Mouse (Mus musculus): ENCODE data around the gene Zfp978. TPM values are rescaled to one million over a fixed set of nuclear protein-coding genes. Genes with fewer than 3 reads are reported as not detected.
"Not testable (repeated sequence)": the region's sequence is repeated elsewhere in the genome, so short reads cannot be mapped to it uniquely, and the experiment has no call there.

Zfp978 gene
- polyA plus RNA-seq, 1 experiment = not detected

DNA sequence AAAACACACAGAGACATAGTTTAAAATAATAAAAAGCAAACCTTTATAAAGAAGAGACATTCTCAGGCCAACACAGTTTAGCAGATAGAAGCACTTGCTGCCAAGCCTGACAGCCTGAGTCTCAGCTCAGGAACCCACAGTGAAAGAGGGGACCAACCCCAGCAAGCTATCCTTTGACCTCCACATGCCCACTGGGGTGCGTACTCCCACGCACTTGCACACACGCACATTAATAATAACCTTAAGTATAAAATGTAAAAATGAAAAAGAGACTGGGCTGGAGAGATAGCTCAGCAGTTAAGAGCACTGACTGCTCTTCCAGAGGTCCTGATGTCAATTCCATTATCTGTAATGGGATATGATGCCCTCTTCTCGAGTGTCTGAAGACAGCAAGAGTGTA lies 13.8 kb upstream of the Zfp978 start:
- not testable (repeated sequence) for H3K27ac ChIP-seq (ENCODE audit: insufficient read depth, low read length); H3K4me1 ChIP-seq (ENCODE audit: control insufficient read depth, insufficient read depth, low read length); H3K4me3 ChIP-seq (ENCODE audit: insufficient read depth, low read length)

DNA sequence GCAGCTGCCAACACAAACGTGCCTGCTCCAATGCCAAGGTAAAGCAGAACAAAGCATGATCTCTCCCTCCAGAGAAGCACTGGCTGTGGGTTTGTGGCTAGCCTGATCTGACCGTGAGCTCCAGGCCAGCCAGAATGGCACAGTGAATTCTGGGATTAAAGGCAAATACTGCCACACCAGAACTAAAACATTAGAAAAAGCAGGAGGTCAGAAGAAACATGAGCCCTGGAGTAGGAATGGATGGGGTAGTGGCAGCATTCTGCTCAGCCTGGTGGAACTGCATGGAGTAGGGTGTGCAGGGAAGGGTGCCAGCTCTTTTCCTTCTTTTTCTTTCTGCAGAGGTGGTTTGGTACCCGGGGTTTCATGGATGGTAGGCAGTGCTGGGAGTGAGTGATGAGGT lies 13.2 kb upstream of the Zfp978 start:
- not testable (repeated sequence) for H3K27ac ChIP-seq (ENCODE audit: insufficient read depth, low read length); H3K4me1 ChIP-seq (ENCODE audit: control insufficient read depth, insufficient read depth, low read length); H3K4me3 ChIP-seq (ENCODE audit: insufficient read depth, low read length)

DNA sequence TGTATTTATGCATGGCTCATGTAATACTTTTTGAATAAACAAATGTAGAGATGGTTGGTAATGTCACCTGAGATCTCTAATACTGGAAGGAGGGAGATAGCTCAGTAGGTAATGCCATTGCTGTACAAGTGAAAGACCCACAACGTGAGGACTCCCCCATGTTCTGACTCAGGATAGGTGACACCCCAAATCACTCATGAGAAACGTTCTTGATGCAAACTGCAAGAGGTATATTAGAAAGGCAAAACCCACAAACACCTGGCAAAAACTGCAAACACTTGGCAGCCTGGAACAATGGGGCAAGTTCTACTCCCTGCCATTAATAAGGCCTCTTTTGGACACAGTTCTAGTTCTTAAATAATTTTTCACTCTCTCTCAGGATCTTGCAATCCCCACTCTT lies 12.7 kb upstream of the Zfp978 start:
- not testable (repeated sequence) for H3K4me3 ChIP-seq (ENCODE audit: insufficient read depth, low read length); H3K27ac ChIP-seq (ENCODE audit: insufficient read depth, low read length); H3K4me1 ChIP-seq (ENCODE audit: control insufficient read depth, insufficient read depth, low read length)

- H3K27ac ChIP-seq (ENCODE audit: insufficient read depth, low read length); H3K4me1 ChIP-seq (ENCODE audit: control insufficient read depth, insufficient read depth, low read length): not testable (repeated sequence)
These were observed 12.0 kb upstream of the Zfp978 start for GRCm38 (mm10) chr4:147348906-147349686.

DNA sequence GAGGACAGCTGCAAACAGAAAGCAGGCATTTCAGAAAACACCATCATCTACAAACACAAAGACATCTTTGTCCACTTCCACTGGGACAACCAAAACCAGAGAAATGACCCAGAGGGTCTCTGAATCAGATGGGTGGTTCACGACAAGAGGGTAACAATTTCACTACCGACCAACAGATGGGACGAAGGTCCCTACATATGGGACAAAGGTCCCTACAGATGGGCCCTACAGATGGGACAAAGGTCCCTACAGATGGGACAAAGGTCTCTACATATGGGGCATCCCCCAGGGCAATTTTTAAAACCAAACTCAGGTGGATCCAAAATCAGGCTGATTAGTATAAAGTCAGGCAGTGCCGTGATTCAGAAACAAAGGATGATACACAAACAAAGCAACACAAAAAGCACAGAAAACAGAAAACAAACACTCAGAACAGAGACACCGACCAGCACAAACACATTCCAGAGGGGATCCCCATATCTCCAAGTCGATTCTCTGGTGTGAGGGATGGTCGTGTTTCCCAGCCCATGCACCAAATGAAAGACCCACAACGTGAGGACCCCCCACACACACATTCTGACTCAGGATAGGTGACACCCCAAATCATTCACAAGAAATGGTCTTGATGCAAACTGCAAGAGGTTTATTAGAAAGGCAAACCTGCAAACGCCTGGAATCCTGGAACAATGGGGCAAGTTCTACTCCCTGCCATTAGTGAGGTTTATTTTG lies 11.3 kb upstream of the Zfp978 start:
- not testable (repeated sequence) for H3K4me3 ChIP-seq (ENCODE audit: insufficient read depth, low read length); H3K4me1 ChIP-seq (ENCODE audit: control insufficient read depth, insufficient read depth, low read length); H3K27ac ChIP-seq (ENCODE audit: insufficient read depth, low read length)

More at GRCm38 (mm10) chr4:147348906-147349686, 12.0 kb upstream of the Zfp978 start:
- H3K4me3 ChIP-seq (ENCODE audit: insufficient read depth, low read length) = not testable (repeated sequence)

- H3K4me3 ChIP-seq (ENCODE audit: insufficient read depth, low read length); H3K4me1 ChIP-seq (ENCODE audit: control insufficient read depth, insufficient read depth, low read length): not testable (repeated sequence)
These were observed 10.6 kb upstream of the Zfp978 start for GRCm38 (mm10) chr4:147350541-147350940.

DNA sequence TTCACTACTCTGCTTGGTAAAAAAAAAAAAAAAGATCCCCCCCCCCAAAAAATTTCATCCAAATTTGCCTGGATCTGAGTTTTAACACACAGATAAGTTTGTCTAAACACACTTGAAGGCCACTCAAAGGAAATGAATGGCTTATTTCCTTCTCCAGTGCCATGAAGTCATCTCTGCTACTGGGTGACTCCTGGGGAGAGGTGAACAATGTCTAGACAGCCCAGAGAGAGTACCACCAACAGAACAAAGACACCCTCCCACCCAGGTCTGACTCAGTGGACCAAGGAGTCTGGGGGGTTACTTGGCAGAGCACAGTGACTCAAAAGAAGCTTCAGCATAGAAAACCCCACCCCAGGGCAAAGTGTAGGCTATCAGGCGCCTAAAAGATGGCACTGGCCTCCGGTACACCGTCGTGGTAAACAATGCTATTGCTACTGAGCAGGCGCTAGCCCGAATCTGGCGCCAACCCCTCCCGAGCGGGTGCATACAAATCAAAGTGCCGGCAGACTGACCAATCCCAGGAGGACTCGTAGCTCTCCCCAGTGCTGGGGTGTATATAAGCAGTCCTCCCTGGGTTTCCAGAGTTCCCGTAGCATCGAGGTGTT lies 9.6 kb upstream of the Zfp978 start:
- H3K4me1 ChIP-seq (ENCODE audit: control insufficient read depth, insufficient read depth, low read length); H3K27ac ChIP-seq (ENCODE audit: insufficient read depth, low read length); H3K4me3 ChIP-seq (ENCODE audit: insufficient read depth, low read length): not testable (repeated sequence)

More at GRCm38 (mm10) chr4:147350541-147350940, 10.6 kb upstream of the Zfp978 start:
- not testable (repeated sequence) for H3K27ac ChIP-seq (ENCODE audit: insufficient read depth, low read length)

GRCm38 (mm10) chr4:147353626-147354025 lies 7.5 kb upstream of the Zfp978 start:
- H3K4me3 ChIP-seq (ENCODE audit: insufficient read depth, low read length); H3K27ac ChIP-seq (ENCODE audit: insufficient read depth, low read length); H3K4me1 ChIP-seq (ENCODE audit: control insufficient read depth, insufficient read depth, low read length): not testable (repeated sequence)

GRCm38 (mm10) chr4:147356042-147356441 lies 5.1 kb upstream of the Zfp978 start:
- H3K4me1 ChIP-seq (ENCODE audit: control insufficient read depth, insufficient read depth, low read length); H3K27ac ChIP-seq (ENCODE audit: insufficient read depth, low read length); H3K4me3 ChIP-seq (ENCODE audit: insufficient read depth, low read length): not testable (repeated sequence)

- H3K27ac ChIP-seq (ENCODE audit: insufficient read depth, low read length); H3K4me1 ChIP-seq (ENCODE audit: control insufficient read depth, insufficient read depth, low read length); H3K4me3 ChIP-seq (ENCODE audit: insufficient read depth, low read length): not testable (repeated sequence)
These were observed 3.9 kb upstream of the Zfp978 start for GRCm38 (mm10) chr4:147357195-147357594.

- H3K4me3 ChIP-seq (ENCODE audit: insufficient read depth, low read length); H3K27ac ChIP-seq (ENCODE audit: insufficient read depth, low read length); H3K4me1 ChIP-seq (ENCODE audit: control insufficient read depth, insufficient read depth, low read length): not testable (repeated sequence)
These were observed 769 bp downstream of the Zfp978 start for GRCm38 (mm10) chr4:147361872-147362271.

GRCm38 (mm10) chr4:147369564-147369963 lies 8.5 kb downstream of the Zfp978 start:
- H3K4me3 ChIP-seq (ENCODE audit: insufficient read depth, low read length); H3K27ac ChIP-seq (ENCODE audit: insufficient read depth, low read length); H3K4me1 ChIP-seq (ENCODE audit: control insufficient read depth, insufficient read depth, low read length): not testable (repeated sequence)

DNA sequence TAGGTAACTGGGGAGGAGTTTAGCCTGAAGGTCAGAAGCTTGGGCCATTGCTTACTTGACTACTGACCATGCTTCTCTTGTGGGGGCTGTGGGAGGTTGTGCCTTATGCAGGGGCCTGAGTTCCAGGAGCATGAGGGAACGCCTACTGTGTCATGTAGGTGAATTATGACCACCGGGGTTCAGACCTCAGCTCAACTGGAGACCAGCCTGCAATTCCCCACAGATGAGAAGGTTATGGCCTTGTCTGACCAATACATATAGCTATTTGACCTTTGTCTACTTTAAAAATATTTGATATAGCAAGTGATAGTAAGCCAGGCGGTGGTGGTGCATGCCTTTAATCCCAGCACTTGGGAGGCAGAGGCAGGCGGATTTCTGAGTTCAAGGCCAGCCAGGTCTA lies 22.1 kb downstream of the Zfp978 start:
- H3K27ac ChIP-seq (ENCODE audit: insufficient read depth, low read length); H3K4me3 ChIP-seq (ENCODE audit: insufficient read depth, low read length); H3K4me1 ChIP-seq (ENCODE audit: control insufficient read depth, insufficient read depth, low read length): not testable (repeated sequence)

DNA sequence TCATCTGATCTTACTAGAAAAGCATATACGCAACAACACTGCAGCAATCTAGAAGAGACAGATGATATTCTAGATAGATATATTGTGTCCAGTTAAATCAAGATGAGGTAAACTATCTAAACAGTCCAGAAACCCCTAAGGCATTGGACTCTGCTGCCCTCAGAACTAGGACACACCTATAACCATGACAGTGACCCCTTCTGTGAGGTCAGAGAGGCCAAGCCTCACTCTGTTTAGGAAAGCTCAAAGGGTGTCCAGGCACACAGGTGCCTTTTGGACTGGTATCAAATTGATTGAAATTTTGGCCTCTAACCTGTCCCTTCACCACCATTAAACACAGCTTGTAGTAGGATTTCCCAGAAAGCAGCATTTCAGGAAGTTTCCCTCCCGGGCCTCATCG lies 36.1 kb downstream of the Zfp978 start:
- H3K27ac ChIP-seq (ENCODE audit: insufficient read depth, low read length); H3K4me1 ChIP-seq (ENCODE audit: control insufficient read depth, insufficient read depth, low read length); H3K4me3 ChIP-seq (ENCODE audit: insufficient read depth, low read length): not testable (repeated sequence)

DNA sequence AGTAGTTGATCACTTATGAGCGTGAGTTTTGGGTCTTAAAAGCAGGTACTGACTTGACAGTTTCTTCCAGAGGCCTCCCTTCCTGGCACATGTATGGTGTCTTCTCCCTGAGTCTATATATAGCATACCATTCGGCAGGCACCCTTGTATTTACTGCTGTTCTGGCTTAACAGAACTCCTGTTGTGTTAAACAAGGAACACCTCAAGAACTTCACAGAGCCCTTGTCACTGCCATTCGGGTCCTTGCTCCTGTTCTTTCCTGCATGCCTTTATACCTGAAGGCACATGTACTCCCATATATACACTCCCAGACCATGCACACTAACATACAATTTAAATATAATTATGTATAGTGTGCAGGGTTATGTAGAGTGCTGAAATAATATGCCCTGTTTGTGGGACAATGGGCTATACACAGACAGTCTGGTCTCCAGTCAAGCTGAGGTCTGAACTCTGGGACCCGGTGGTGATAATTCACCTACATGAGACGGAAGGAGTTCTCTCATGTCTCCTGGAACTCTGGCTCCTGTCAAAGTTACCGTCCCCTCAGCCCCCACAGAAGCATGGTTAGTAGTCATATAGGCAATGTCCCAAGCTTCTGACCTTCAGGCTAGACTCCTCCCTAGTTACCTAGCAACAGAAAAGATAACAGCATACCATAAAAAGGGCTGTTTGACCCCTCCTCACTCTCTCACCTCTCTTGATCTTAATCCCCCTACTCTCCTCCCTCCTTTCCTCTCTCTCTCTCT lies 37.0 kb downstream of the Zfp978 start:
- not testable (repeated sequence) for H3K4me3 ChIP-seq (ENCODE audit: insufficient read depth, low read length); H3K27ac ChIP-seq (ENCODE audit: insufficient read depth, low read length); H3K4me1 ChIP-seq (ENCODE audit: control insufficient read depth, insufficient read depth, low read length)

Data from cortical plate, adult 2 months (tissue).